Mouse (Mus musculus): Measurements from ENCODE around the gene Cacna1i.

DNA sequence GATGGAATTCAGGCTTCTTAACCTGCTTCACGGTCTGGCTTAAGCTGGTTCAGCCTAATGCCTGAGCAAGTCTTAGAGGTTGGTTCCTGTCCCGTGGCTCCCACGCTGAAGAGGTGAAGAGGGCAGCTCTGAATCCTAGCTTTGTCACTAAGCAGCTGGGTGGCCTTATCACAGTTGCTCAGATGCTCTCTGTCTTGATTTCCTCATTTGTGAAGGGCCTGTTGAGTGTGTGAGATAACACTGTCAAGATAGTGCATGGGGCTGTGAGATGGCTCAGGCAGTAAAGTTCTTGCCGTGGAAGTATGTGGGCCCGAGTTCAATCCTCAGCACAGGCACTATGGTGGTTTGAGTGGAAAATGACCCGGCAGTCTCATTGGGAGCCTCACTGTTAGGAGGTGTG is 153.2 kb downstream of the Cacna1i start:
- no peak for TF ChIP-seq POLR2A (IDR thresholded peaks at IDR 0.05; ENCODE audit: extremely low read depth, insufficient read depth, low read length)
- TF ChIP-seq CTCF (IDR thresholded peaks at IDR 0.05; ENCODE audit: extremely low read depth, insufficient read depth, low read length), result no peak
